Mouse (Mus musculus): Measurements from ENCODE around the gene Cdk14.

DNA sequence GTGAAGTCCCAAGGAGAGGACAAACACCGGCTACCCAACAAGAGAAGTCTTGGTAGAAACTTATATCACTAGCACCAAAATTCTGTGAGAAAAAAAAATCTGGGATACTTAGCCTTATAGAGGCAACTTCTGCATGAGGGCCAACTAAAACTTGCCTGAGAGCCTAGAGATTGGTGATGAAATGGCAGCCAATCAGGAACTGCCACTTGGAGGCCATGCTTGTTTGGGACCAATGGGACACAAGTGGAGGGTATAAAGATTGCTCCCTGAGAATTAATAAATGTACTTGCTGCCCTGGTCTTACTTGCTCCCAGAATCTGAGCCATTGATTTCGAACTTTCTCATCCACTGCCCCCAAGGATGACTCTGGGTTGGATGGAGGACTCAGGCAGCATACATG, 1.3 kb upstream of the Cdk14 start:
- TF ChIP-seq CTCF (IDR thresholded peaks at IDR 0.05; ENCODE audit: low read depth) (no peak), EP300 (IDR thresholded peaks at IDR 0.05; ENCODE audit: low read depth) (no peak)
